Mouse (Mus musculus): ENCODE data around the gene Spsb4.
A peak's percentile ranks its signal among the peaks of the same experiment; 100 is the strongest.
"Not testable (repeated sequence)": the region's sequence is repeated elsewhere in the genome, so short reads cannot be mapped to it uniquely, and the experiment has no call there.

Spsb4 gene

DNA sequence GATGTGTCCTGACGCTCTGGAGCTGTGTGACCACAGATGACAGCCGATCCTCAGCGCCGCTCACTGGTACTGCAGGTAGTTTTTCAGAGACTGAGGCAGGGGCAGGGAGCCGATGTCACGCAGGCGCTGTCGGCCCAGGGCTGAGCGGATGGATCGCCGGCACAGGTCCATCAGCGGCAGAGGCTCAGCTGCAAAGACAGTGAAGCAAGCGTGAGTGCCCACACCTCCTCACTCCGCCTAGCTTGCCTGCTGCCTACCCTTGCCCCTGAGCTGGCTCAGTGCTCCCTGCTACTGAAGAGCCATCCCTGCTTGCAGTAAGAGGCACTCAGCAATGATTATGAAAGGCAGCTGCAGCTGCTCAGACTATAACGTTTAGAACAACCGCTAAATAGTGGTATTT is 74.1 kb downstream of the Spsb4 start:
- DNase-seq: no peak

DNA sequence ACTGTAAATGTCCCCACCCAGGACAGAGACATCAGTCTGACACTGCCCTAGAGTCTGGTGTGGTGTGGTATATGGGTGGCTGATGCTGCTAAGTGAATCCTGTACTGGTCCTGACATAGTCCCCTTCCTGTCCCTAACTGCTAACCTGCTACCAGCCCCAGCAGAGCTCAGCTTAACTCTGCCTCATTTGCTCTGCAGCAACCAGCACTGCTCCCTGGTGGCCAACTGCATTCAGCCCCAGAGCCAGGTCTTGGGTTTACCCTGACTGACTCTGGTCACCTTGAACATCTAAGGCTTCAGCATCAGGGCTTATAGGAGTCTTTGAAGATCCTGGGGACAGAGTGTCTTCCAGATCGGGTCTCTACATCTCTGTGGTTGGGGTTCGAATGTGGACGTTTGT is 75.7 kb downstream of the Spsb4 start:
- no peak for DNase-seq

DNA sequence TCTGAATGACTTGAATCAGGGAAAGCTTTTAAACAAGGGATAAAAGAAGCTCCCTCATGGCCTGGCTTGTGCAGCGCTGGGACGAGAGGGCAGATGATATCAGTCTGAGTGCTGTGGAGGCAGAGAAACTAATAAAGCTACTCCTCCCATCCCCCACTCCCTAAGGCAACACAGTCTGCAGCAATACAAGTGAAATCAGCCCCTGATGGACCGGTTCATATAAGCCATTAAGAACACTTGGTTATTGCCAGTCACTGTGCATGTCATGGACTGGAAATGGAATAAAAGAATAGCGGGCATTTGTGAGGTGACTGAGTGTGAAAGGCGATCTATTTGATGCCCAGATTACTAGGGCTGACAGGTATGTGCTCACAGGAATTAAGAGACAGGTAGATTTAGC is 79.8 kb downstream of the Spsb4 start:
- DNase-seq: no peak

DNA sequence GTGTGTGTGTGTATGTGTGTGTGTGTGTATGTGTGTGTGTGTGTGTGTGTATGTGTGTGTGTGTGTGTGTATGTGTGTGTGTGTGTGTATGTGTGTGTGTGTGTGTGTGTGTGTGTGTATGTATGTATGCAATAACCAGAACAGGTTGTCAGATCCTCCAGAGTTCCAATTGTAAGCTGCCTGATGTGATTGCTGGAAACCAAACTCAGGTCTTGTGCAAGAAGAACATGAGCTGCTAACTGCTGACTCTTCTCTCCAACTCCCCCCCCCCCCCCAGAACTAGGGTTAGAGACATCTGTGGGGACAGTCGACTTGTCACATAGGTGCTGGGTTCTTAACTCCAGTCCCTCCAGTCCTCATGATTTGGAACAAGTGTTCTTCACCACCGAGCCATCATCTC is 82.2 kb downstream of the Spsb4 start:
- DNase-seq: not testable (repeated sequence)

DNA sequence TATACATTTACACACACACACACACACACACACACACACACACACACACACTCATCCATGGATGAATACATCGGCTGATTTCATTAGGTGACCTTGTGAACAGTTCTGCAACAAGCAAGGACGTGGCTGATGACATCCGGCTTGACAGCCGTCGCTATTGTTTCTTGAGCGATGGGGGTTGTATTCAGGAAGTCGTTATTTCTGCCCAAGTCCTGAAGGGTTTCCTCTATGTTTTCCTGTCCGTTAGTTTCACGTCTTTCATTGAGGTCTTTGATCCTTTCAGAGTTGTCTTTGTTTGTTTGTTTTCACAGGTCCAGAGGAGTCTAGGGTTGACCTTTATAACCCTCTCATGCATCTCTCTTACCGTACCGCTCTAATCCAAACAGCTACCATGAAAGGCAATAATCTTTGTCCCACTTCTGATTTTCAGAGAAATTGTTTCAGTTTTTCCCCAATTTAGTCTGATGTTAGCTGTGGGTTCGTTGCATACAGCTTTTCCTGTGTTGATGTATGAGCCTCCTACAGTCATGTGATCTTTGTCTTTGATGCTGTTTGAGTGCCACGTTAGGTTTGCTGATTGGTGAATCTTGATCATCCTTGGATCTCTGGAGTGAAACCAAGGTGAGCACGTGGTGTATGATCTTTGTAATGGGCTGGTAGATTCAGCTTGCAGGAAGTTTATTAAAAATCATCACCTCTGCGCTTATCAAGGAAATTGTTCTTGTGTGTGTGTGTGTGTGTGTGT is 82.9 kb downstream of the Spsb4 start:
- no peak for DNase-seq

DNA sequence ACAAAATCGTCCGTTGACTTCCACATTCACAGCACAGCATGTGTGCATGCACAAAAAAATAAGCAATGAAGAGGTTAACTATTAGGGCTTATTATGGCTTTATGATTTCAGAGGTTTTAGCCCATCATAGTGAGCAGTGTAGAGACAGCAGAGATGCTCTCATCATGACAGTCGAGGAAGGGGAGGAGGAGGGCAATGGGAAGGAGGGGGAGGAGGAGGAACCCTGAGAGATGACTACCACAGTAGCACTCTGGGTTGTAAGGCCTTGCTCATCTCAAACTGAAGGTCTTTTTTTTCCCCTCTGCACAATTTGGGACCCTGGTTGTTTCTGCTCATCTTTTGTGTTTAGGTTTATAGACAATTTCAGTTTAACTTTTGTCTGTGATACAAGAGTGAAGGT is 83.8 kb downstream of the Spsb4 start:
- no peak for DNase-seq

DNA sequence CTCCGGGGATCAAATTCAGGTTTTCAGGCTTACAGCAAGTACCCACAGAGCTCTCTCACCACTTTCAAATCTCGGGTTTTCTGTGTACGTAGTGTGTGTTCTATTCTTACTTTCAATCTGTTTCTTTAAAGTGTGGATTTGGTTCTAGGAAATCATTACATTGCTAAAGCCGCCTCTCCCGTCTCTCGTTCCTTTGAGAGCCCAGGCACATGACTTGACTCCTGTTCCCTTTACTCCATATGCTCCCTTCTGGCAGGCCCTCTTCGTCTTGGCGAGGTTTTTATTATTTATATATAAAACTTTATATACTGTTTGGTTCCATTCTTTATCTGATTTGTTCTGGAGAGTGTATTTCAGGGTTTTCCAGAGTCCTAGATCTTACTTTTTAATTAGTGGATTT is 85.9 kb downstream of the Spsb4 start:
- no peak for DNase-seq

DNA sequence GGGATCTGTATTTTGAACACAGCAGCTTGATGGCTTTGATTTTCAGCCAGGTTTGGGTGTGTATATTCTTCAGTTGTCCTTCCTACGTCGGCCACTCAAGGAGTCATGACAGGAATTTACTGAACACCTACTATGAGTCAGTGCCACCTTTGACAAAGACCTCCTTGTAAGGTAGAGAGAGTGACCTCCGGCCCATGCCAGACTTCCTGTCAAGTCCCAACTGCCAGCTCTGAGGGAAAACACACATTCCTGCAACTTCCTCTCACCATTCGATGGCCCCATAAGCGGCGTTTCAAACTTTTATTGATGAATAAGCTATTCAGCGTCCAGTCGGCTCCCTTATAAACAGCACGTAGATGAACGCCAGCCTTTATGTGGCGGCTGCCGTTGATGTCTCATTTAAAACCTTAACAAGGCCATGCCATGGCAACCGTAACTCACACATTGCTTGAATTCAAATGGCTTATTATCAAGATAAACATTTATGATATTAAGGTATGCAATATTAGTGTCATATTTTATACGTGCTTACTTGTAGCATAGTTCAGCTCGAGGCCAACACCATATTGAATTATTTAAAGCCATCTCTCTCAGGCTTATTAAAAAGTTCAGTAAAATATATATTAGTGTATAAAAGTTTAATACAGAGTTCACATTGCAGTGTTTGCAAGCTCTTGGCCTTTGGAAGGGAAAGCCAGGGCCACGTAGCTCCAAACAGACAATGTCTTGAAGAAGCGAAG is 94.9 kb downstream of the Spsb4 start:
- no peak for DNase-seq

DNA sequence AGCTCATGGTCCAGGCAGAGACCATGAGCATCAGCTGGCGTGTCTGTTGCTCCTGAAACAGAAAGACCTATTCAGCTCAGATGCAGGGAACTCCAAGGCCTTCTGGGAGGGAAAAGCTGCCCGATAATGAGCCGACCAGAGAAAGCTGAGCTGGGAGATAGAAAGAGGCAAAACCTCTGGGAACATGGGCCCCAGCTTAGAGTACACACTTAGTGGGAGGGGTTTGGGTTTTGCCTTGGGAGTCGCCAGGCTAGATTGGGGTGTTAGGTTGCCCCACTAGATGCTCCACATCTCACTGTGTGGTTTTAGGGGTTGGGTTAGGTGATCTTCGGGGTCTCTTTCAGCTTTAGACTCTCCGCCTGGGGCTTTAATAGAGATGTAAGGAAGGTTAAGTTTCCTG is 95.5 kb downstream of the Spsb4 start:
- no peak for DNase-seq

DNA sequence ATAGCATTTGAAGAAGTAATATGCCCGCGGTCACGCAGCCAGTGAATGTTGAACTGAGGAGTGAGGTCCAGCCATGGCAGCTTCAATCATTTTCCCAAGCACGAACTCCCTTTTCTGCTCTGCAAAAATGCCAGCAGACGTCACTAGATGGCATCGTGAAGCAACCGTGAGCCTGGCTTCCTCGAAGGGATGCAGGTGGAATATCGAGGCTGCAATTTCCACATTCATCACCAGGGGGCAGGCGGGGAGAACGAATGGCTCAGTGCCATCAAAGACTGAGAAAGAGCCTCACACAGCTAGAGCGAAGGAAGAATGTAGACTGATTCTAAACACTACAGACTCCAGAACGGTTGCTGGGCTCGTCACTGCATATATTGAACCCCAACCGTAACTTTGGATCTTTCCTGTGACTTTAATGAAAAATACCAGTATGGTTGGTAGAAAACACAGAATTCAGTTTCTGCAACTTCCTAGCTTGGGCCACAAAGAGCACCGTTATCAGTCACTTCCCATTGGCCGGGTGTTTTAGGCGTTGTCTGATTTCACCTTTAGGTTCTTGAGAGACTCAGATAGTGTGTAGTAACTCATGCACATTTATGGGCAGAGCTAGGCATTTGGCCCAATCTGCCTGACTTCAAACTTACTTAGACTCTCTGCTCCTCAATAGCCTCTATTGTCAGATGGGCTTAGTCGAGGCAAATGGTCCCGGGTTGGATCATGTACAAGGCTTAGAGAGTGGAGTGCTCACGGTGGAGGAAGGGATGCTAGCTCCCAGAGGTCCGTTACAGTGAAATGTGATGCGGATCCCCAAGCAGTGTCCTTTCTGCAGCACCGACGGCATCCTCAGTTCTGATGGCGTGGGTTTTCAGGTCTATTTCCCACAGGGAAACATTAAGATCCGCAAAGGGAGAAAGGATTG is 101.8 kb downstream of the Spsb4 start:
- peak; percentile 95 for DNase-seq

DNA sequence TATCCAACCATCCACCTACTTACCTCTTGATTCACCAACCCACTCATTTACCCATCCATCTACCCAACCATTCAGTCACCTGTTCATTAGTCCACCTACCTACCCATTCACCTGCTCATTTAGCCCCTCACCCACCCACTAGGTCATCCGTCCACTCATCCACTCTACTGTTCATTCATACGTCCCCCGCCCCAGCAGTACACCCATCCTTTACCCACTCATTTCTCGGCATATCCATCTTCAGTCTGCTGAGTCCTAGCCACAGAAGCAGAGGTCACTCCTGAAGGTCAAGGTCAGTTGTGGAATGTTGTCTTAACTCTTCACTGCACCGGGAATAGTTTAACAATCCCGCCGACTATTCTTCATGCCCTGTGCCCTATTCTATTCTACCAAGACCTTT is 102.6 kb downstream of the Spsb4 start:
- peak; percentile 10 for DNase-seq

DNA sequence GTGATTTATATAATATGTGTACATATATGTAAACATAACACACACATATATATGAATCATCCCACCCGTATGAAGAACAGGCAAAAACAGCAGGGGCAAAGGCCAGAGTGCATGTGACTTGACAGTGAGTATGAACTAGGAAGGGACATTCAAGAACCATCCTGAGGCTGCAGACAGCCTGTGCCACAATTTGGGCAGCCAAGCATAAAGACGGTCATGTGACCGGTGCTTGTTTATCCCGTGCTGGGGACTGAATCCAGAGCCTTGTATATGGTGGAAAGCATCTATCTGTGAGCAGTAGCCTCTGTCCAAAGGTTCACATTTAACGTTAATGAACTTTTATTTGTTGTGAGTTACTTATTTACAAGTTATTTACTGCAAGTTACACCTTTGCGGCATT is 103.8 kb downstream of the Spsb4 start:
- peak; percentile 41 for DNase-seq

DNA sequence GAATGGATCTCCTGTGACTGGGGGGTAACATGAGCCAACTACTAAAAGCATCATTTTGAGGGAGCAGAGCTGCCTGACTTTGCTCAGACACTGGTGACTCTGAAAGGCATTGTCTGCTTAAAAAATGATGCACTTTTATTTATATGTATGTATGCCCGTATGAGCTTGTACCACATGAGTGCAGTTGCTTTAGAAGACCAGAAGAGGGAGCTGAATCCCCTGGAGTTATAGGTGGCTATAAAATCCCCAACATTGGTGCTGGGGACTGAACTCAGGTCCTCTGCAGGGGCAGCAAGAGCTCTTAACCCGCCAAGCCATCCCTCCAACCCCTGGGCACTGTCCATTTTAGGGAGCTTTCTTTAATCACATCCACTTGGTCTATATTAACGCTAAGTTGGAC is 104.6 kb downstream of the Spsb4 start:
- DNase-seq: no peak

DNA sequence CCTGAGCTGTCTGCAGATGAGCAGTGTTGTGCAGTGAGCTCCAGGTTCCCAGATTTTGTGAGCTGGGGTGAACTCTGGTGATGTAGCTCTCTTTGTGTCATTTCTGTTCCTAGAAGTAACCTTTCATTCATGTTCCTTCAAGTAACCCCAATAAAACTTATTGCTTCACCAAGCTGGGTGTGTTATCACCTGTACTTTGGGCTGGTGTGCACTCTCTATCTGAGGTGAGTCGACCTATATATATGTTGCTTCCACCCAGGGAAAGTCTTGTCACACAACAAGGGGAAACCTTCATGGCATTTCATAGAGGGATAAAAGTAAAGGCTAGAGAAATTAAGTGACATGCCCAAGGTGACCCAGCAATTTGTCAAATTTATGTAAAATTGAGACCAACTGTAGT is 109.1 kb downstream of the Spsb4 start:
- no peak for DNase-seq

DNA sequence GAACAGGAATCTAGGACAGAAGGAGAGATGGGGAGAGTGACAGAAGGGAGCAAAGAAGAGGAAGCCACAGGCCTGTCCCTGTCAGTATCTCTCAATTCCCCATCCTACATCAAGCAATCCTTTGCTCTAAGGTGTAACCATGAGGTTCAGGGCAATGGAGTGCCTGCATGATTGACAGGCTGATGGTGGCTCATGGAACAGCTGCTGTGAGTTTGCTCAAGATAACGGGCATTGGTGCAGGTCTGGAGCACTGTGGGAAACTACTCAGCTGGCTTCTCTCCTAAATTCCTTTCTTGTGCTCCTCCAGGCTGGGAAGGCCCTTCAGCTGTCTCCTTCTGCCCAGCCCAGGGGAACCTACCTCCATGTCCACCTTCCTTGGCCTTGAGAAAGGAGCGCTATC is 109.9 kb downstream of the Spsb4 start:
- no peak for DNase-seq

DNA sequence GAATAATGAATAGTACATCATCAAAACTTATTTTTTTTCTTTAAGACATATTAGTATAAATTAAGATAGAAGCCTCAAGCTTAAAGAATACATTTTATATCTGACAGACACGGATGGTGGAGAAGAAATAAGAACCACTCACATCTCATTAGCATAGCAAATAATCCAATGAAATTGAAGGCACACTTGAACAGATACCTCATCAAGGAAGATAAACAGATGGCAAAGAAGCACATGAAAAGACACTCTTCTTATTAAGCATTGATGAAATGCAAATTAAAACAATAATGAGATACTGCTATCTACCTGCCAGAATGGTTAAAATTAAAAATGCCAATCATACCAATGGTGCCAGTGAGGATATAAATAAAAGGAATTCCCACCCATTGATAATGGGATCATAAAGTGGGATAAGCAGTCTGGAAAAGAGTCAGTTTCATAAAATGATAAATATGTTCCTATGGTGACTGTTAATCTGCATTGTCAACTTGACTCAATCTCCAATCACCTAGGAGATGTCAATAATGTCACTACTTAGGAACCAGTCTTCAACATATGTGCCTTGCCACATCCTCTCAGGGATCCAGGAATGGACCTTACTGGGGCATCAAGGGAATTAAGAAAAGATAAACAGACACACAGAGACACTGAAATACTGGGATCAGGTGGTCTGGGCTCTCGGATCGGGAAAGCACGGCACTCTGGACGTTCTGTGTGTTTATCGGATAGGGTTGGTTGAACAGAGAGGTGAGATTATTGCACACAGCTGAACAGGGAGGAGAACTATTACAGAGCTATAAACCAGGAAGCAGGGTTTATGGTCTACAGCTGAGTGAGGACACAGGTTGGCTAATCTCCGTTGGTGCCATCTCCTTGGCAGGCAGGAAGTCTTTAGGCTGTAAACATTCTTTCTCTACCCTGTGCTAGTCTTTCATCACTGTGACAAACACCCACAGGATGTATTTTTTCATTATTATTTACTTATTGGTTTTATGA is 114.0 kb downstream of the Spsb4 start:
- DNase-seq: no peak

DNA sequence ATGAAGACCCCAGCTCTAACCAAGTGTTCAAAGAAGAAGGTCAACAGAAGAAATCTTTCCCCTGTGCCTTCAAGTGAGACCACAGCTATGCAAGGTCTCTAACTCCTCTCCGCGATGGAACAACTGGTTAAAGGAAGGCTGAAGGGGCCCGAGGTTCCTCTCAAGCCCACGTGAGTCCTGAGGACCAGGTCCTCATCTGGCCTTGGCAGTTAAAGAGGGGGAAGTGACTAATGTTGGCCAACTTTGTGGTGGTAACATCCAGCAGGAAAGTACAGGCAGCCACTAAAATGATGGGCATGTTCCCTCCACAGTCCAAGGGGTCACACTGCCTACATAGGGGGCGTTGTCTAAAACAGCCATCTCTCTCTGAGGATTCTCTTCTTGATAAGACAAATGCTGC is 118.9 kb downstream of the Spsb4 start:
- no peak for DNase-seq

DNA sequence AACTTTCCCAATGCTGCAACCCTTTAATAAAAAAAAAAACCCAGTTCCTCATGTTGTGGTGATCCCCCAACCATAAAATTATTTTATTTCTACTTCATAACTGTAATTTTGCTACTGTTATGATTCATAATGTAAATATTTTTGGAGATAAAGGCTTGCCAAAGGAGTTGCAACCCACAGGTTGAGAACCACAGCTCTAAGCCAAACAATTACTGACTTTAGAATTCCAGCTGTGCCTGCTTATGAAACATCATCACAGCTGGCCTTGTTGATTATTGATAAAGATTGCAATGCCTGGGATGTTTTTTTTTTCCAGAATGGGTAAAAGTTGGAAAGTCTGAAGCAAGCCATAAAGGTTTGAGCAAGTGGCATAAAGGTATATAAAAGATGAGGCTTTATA is 119.6 kb downstream of the Spsb4 start:
- no peak for DNase-seq

DNA sequence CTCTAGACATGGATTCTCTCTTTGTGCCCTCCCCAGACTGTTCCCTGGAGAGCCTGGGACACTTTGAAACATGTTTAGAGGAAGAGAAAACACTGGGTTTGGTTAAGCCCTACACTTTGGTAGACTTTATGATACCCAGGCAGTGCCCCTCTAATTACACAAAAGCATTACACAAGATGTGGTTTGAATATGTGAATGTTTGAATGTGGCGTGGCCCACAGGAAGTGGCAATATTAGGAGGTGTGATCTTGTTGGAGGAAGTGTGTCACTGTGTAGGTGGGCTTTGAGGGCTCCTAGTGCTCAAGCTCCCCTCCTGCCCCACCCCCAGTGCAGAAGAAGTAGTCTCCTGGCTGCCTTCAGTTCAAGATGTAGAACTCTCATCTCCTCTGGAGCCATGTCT is 122.0 kb downstream of the Spsb4 start:
- DNase-seq: no peak

DNA sequence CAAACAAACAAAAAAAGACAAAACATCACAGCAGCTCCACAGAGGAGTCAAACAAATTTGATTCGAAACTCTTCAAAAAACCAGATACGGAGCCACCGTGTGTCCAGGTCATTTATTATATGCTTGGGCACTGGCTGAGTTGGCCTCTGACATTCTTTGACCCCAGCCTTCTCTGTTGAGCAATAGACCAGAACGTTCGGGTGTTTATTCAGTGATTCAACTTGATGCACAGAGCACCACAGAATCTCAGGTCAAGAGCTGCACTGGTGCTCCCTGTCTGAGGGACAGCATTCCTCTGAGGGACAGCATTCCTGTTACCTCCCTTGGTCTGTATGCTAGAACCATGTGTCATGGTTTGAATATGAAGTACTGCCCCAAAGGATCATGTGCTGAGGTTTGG is 125.1 kb downstream of the Spsb4 start:
- peak; percentile 32 for DNase-seq

Data from kidney, postnatal 10 days (tissue).